Mouse (Mus musculus) CD4-positive, CD25-positive, alpha-beta regulatory T cell, adult 2 months (primary cell): ENCODE results near the gene Sesn3.
"Not testable (repeated sequence)": the region's sequence is repeated elsewhere in the genome, so short reads cannot be mapped to it uniquely, and the experiment has no call there.

ENCODE experiments used
- DNase-seq: peaks from one replicate; pipeline ENCODE4 v3.0.0-alpha.2; 2012; ENCODE audit warnings: low read depth, low spot score

Gene Sesn3

DNA sequence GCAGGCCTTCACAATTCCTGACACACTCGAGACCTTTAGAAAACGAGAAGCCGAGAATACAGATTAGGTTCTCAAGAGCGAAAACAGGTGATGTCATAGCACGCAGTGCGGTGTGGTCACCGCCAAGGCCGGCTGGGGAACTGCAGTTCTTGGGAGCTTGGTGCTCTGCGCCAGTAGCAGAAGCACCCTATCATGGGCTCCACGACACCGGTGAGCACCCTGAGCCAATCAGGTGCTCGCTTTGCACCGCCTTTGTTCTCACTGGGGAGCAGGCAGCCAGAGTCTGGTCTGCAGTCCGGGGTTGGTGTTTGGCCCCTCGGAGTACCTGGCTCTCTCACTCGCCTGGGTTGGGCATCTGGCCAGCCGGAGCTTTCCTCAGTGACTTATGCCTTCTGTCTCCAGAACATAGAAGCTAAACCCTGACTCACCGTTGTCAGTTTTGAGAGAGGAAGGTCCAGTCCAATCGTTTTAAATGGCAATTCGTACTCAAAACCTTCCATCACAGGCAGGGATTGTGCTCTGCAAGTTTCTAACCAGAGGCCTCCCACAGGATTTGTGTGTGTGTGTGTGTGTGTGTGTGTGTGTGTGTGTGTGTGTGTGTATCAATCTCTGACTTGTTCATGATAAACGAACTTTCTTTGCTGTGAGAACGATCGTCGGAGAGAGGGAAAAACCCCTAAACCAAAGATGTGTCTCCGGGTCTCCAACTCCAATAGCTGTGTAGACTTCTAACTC lies at the start of gene Sesn3:
Gene Sesn3, plus strand, starts transcription at position 82 of the 735 bp plus-strand sequence.
- DNase-seq = peak; percentile 94

DNA sequence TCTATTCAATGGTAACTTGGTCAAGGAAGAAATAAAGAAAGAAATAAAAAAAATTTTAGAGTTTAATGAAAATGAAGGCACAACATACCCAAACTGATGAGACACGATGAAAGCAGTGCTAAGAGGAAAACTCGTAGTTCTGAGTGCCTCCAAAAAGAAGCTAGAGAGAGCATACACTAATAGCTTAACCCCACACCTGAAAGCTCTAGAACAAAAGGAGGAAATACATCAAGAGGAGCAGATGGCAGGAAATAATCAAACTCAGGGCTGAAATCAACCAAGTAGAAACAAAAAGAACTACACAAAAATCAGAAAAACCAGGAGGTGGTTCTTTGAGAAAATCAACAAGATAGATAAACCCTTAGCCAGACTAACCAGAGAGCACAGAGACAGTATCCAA lies 47.8 kb upstream of the Sesn3 start:
- DNase-seq = not testable (repeated sequence)

DNA sequence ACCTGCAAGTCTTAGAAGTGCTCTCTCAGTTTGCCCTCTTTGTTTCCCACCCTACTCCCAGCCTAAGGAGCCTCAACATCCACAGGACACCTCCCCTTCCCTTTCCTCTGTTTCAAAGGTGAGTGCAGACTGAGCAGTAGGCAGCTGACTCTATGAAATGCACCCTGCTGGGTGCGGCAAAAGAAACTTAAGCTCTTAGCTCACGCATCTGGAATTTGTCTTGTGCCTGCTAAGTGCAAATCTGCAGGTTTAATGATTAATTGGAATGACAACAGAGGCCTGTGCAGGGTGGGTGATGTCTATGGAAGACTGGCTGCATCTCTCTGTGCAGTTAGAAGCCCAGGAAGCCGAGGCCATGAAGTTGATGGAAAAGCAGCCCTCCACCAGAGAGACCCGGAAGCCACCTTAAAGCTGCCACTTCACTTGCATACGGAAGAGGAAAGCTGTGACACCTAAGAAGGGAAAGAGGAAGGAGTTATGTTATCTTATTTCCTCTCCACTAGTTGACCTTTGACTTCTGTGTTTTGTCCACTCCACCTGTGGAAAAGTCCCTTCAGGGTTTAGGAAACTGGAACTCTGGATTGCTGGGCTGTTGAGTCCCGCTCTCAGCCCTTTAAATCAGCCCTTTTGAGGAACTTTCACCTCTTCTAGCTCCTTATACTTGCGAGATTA lies 41.0 kb upstream of the Sesn3 start:
- no peak for DNase-seq

DNA sequence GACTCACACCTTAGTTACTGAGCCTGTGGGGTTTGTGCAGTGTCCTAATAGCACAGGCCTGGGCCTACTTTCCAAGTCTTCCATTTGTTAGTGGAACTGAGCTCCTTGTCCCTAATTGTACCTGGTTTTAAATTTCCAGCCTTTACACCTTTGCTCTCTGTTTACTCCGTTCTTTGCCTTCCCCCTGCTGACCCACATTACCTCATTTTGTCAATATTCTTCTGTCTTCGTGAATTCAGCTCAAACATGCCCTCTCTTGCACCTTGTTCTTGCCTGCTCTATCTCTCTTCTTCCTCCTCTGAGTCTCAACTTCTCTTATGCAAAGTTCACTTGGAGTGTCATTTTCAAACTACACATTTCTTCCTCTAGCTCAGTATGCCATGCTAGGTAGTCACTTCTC lies 39.6 kb upstream of the Sesn3 start:
- no peak for DNase-seq

DNA sequence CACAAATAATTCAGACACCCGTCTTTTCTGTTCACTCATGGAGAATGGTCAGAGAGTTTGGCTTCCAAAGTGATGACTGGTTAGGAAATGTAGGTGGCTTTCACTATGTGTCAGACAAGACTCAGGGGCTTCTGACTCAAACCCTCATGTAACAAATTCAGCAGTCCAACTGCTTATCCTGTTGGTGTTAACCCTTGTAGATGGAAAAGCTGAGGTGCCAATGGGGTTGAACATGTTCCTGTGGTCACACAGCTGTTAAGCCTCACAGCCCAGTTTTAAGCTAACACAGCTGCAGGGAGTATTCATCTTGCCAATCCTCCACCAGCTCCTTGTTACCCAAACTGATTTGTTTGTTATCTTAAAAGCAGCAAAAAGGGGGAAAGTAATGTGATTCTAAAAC lies 33.9 kb upstream of the Sesn3 start:
- DNase-seq = not testable (repeated sequence)

DNA sequence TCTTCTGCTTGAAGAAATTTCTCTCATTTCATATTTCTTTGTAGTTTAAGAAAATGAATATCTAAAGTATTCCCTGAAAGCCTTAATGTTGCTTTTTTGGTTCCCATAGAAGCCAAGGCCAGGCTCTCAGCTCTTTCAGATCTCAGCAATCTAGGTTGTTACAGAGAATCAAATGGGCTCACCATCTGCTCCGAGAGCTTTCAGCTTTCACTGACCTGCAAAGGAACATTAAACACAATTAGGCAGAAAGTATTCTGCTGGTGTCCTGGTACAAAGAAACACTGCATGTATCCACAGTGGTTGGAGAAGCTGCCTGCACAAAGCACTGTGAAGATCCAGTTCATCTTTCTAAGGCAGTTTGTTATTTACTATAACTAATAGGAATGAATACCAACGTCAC lies 32.6 kb upstream of the Sesn3 start:
- DNase-seq = no peak

DNA sequence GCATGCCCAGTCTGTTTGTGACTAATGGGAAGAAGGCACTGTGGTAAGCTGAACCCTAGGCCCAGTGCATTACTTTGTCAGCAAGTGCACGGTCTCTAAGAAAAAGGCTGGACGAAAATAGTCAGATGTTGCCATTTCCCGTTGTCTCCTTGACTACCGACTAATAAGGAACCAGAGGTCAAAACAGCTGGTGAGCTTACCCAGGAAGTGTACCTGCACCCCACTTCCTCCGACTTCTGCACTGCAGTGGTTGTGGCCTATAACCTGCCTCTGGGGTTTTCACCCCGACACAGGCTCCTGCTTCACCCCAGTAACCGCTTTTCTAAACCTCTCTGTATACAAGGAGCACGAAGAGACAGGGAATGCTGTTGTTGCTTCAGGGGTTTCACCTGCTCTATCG lies 30.3 kb upstream of the Sesn3 start:
- DNase-seq = peak; percentile 74

DNA sequence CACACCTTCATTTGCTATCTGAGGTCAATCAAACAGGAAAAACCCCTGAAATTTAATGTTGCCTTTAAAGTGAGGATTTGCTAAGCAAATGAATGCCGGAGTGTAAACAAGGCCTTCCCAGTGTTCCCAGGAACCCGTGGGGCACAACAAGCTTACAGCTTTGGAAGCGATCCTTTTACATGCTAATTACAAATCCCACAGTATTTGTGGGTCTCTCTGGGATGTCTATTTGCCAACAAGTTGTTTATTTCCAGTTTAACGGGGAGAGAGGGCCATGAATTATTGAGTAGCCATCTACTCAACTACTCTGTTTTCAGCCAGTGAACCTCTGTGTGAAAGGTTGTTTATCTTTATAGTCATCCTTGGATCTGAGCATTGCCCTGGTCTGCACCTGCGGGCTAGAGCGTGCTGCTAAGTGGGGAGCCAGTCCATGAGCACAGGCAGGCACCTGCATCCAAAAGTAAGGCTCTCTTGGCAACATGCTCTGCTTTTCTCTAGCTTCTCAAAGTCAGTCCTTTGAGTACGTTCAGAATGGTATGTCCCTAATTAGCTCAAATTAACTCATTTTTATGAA lies 29.8 kb upstream of the Sesn3 start:
- DNase-seq = no peak

DNA sequence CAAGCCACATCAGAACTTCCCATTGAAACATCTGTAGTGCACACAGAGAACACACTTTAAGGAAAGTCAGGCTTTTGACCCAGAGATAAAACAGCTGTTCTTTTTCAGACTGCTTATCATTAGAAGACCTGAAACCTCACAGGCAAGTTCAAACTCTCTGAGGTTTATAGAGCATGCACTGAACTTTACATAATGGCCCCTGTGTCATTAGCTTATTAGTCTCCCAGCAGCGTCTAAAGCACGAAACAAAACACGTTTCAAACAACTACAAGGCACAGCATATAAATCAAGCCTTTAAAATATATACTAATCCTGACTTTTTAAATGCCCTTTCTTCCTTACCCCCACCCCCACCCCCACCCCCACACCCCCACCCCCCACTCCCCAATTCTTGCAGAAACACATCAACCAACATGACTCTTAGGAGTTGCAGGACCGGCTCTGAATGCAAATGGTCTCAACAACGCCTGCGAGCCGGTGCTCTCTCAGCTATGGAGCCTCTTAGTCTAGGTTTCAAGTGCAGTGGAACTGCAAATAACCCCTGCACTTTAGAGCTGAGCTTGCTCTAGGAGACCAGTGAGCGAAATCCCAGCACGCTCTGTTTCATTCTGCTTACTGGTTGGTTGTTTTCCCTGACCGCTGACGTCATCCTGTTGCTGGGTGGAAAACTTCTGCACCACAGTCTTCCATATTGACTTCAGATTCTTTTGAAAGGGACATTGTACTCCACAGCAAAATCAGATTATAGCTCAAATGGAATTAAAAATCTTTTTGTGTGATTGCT lies 28.7 kb upstream of the Sesn3 start:
- no peak for DNase-seq

DNA sequence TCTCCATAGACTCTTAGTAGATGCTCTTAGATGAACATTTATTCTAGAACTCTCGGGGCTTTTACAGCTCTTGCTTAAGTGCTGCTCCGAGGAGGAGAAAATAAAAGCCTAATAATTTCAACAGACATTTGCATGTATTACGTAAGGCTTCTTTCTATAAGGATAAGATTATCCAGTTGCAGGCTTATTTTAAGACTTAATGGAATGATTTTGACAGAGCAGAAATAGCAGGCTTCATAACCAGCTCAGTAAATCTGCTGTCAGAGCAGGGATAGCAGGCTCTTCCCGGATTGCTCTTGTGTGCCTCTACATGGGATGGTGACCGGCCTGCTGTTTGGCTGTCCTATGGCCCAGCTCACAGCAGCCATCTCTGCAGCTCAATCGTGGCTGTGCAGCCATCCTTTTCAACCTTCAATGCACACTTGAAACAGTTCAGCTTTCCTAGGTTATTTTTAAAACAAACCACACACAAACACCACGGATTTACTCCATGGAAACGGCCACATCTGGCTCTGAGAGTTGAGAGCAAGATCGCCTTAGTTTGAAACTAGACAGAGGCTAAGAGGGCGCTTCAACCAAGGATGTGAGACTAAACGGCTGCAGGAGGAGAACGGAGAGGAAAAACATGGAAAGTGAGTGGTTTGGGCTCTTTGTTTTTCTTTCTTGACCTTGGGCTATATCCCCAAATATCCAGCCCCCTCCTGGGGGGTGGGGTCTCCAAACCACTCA lies 27.2 kb upstream of the Sesn3 start:
- DNase-seq = no peak

DNA sequence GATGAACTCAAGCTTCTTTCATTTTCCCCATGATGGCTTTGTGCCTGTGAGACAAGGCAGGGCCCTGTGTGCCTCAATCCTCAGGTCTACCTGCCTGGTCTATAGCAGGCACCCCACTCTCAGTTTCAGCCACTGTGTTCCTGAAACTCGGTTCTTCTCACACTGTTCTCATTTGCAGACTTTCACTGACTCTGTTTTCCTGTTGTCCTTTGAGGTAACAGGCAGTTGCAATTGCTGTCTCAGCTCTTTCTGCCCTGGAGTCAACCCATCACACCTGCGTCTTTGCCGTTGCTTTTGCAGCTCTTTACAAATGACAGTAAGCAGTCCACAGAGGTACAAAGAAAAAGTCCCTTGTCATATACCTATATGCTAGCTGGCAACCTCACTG lies 26.7 kb upstream of the Sesn3 start:
- DNase-seq = peak; percentile 47

DNA sequence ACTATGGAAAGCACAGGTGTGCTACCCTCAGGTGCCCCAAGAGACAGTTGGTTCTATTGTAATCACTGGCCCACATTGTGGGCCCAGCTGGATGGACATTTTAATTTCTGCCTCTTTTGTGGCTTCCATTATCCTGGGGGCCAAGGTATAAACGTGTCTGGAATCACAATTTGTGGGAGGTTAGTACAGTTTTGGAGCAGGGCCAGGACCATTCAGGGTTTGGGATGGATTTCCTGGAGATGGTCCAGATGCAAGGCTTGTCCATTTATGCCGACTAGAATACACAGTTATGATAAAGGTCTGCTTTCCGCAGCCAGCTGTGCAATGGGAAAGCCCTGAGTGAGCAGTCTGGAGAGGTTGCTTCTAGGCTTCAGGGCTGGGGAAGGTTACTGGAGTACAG lies 13.7 kb upstream of the Sesn3 start:
- DNase-seq = no peak

DNA sequence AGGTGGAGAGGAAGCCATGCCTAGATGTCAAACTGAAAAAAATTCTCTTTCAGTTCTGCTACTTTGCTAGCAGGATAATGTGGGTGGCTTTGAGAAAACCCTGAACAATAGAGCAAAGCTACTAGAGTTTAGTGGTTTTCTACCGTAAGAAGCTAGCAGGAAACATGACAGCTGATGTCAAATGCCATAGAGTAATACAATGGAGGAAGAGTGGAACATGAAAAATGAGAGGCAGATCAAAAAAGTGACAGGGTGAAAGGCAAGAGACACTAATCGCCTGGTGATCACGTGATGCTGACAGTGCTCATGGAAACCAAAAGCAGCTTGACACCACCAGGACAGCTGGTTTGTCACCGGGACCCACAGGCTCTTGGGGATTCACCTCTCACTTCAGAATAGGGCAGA lies 12.3 kb upstream of the Sesn3 start:
- DNase-seq = peak; percentile 71

DNA sequence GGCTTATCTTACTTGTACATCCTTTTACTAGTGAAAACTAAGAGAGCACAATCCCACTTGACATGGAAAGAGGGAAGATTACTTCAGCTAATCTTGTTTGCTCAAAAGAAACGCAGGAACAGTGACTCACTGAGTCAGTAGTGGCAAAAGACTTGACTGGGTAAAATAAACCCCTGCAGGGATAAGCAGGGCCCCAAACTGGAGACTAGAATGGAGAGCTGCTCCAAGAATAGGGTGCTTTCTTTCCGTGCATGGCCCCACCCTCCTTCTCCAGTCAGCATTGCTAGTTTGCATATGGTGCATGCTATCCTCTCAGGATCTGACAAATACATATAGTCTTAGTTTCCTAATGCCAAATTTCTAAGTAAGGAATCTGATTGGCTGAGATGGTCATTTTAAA lies 8.4 kb upstream of the Sesn3 start:
- no peak for DNase-seq

DNA sequence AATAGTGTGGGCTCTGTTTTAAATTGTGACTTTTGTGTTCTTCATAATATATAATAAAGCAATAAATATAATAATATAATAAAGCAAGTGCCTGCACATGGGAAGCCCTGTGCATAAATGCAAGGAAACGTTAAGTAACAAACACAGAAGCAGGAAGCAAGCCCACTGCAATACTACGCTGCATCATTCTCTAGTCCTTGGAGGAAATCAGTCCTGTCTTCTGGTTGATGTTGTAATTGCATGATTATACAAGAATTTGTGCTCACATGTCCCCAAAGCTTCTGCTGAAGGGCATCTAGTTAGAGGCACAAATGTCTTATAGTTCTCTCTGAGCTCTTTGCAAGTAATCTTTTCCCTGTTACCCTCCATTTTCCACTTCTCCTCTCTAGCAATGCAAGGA lies 6.3 kb upstream of the Sesn3 start:
- no peak for DNase-seq

DNA sequence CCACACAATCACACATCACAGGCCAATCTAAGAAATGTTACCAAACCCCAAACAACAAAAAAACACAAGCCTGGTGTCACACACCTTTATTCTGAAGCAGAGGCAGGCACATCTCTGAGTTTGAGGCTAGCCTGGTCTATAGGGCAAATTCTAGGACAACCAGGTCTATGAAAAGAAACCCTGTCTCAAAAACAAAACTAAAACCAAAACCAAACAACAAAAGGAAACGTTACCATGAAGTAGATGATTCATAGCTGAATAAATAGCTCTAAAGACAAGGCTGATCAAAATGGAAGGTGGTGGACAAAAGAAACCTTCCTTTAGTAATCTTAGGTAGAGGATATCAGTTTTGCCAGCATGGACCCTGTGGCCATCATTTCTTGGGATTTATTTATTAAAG lies 1.9 kb upstream of the Sesn3 start:
- DNase-seq = peak; percentile 50

DNA sequence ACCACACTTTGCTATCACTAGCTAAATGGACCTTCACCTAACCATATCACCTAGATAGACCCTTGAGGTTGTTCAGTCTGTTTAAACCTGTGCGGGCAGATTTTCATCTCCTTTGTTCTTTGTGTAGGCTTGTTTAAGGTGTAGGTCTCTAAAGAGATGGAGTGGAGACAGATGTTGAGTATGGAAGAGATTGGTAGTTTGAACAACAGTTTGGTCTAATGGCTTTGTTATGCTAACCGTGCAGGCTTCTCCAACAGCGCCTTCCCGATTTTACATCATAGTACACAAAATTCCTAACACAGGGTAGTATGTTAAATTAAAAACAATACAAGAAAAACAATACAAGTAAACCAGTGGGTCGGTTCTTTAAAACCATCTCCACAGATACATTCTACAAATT lies 281 bp upstream of the Sesn3 start:
- no peak for DNase-seq

DNA sequence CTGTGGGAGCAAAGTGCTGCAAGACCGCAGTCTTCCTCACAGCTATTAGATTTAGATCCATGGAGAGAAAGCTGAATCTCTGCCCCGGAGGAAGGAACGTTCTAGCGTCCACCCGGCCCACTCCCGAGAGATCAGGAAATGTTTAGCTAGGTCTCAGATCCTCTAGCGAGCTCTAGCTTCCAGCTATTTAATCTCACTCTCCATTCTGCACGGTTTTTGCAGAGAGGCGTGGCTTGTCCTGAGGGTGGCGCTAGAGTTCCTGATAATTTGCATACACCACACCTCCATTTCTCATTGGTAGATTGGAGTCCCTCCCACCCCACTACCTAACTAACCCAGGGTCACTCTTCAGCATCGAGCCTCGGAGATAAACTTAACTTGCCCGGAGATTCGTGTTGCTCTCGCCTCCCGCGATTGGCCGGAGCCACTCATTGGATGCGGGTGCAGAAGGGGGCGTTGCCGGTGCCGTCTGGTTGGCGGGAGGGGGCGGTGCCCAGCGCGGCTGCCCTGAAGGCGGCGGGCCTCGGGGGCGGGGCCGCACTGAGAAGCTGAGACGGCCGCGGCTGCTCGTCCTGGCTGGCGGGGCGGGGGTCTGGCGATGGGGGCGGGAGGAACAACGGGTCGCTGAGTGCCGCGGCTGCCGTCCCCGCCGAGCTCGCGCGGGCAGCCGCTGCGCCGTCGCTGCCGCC lies 1.1 kb downstream of the Sesn3 start:
- peak; percentile 99 for DNase-seq

DNA sequence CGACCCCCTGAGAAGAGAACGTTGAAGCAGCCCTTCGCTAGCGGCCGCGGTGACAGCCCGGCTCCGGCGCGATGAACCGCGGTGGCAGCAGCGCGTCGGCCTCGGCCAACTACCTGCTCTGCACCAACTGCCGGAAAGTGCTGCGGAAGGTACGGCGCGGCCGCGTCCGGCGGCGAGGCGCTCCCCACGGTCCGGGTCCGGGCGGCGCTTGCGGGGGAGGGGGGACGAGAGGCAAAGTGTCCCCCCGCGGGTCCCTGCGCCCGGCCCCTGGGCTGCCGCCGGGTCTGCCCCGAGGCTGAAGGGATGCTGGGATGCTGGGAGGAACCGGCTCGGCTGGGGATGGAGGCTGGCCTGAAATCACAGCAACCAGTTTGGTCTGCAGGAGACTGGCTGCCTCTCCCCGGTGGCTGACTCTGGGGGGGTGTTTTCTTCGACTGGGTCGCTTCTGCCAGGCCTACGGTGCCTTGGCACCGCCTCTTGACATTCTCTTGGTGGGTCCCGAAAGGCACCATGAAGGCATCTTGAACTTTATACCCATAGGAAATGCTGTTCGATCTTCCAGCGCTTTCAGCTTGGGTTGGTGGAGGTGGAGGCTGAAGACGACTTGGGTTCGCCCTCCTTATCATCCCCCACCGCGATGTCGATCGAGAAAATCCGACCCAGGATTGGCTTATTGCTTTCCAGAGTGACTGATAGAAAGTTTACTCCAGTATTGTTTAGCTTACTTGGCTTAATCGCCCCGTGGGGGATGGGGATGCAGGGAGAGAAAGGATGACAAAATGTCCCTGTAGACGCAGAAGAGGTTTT lies 1.8 kb downstream of the Sesn3 start:
- no peak for DNase-seq

DNA sequence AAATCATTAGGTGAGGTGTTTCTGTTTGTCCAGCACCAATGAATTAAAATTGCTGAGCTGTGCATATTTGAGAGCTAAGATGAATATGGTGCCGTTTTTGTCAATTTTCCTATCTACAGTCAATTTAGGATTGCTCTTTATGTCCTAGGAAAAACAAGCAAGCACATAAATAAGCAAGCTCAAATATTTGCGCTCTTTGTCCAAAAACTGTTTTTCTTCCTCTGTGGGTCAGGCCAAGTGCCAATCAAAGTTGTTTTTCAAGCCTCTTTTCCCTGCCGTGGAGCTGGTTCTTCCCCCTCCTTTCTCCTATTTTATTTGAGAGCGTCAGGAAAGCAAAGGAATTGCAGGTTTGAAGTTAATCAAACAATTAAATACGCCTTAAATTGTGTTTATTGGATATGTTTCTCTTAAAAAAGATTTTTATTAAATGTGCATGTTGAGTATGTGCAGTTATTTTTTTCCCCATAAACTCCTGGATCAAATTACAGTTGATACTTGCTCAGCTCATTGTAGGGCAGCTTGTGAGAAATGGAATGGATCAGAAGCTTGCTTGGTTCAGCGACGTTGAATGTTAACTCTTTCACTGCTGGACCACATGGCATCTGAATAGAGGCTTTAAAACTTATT lies 2.6 kb downstream of the Sesn3 start:
- no peak for DNase-seq
